Mouse (Mus musculus) CH12F3 (cell line): ENCODE measurements around the gene Olfr1217.
"Not testable (repeated sequence)": the region's sequence is repeated elsewhere in the genome, so short reads cannot be mapped to it uniquely, and the experiment has no call there.

Experiments
- in situ Hi-C: fragments of 300-500 bp; cut with MboI; formaldehyde crosslinking; loops from 2 replicates; pipeline ENCODE4 v1.14.3; 2020; ENCODE audit warnings: low sequenced_read_pairs

Gene Olfr1217

DNA sequence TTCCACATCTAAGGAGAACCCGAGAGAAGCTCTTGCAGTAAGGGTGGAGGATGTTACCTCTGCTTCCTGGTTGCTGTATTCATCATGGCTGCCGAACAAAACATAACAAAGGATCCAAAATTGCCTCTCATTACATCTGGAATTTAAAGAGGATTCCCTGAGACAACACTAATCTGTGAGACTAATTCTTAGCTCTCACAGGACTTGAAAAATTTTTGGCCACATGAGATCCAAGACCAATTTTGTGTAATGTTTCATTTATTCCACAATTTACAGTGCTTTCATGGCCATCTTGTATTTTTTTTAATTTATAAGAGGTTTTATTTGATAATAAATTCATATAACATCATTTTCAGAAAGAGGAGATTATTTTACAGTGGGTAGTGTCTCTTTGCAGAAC, at the start of gene Olfr1217:
Gene Olfr1217, minus strand, starts transcription at position 101 of the 400 bp plus-strand sequence.
- in situ Hi-C loops: no loop called here

DNA sequence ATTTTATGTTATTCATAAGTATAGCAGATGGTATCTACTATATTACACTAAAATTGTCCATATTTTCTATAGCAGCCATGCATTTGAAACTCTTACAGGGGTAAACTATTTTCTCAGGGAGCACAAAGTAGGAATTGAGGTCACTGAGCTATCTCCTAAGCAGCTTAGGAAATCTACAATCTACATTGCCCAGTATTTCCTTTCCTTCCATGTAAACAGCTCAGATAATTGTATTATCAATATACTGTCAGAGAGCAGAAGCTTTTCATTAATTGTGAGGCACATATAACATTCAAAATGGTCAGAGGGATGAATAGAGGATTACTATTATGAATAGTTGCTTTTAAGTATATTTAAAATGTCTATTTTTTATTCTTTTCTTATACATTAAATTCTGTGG, 49.6 kb upstream of the Olfr1217 start:
- in situ Hi-C loops: no loop called here

DNA sequence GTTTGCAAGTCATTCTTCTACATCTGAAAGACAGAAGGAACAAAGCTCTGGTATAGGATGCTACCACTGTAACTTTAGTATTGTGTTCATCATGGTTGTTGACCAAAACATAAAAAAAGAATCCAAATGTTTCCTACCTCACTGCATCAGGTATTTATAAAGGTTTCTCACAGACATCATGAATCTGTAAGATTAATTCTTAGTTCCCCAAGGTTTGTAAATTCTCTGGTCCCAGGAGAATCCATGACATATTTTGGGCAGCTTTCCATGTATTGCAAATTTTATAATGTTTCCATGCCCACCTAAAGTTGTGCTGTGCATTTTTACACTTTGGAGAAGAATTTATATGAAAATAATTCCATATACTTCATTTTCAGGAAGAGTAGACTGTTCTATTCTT, 29.2 kb upstream of the Olfr1217 start, which contains the start of gene Olfr1218:
Gene Olfr1218, minus strand, starts transcription at position 101 of the 400 bp plus-strand sequence.
- in situ Hi-C loops: no loop called here

DNA sequence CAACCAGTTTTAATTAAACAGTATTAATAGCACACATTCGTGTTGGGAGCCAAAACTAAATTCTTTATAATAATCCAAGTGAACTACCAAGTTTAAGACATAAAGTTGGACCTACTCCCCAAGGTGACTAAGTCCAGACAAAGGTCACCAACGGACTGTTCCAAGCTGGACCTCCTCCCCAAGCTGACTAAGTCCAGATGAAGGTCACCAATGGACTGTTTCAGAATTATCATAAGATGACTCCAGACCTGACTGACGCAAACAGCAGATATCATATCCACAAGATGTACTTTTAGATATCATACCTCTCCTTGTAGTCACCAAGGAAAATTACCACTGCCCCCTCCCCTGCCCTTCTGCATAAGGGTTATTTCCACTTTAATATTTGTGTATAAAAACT, 10.4 kb downstream of the Olfr1217 start:
- in situ Hi-C loops: not testable (repeated sequence)

GRCm38 (mm10) chr2:89018240-89018639, 13.6 kb downstream of the Olfr1217 start, which contains the start of gene Olfr1216:
Olfr1216 (minus strand) TSS chr2:89018340.
- in situ Hi-C loops: no loop called here

GRCm38 (mm10) chr2:89006873-89007272, 25.0 kb downstream of the Olfr1217 start, which contains the start of gene Olfr1215:
Olfr1215 (minus strand) TSS chr2:89006973.
- in situ Hi-C loops: no loop called here

DNA sequence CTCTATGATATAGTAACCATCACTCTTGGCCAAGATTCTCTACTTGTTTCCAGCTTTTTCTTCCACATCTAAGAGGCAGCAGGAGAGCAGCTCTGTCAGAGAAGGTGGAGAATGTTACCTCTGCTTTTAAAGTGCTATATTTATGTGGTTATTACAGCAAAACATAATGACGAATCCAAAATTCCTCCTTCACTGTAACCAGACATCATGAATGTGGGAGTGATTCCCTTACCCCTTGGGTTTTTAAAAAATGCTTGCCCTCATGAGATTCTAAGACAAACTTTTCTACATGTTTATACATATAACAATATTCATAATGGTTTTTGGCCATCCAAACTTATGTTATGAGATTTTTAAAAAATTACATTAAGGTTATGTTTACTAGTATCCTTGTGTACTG, 39.3 kb downstream of the Olfr1217 start, which contains the start of gene Olfr1214:
Gene Olfr1214, minus strand, starts transcription at position 101 of the 400 bp plus-strand sequence.
- in situ Hi-C loops: no loop called here

DNA sequence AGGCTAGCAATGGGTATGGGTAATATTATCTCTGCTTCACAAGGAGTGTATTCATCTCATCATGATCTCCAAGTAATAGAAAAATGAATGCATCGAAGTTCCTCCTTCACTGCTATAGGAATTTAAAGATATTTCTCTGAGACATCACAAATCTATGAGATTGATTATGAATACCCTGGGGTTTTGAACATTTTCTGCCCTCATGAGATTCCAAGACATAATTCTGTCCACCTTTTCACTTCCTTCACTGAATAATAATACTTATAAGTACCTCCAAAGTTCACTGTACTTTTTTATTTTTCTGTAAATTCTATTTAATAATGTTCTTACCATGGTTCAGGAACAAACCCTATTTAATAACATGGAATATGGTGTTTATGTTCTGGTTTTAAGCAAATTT, 51.7 kb downstream of the Olfr1217 start, which contains the start of gene Gm13762:
Gene Gm13762, minus strand, starts transcription at position 101 of the 400 bp plus-strand sequence.
- in situ Hi-C loops: no loop called here
